Mouse (Mus musculus) CD4-positive, CD25-positive, alpha-beta regulatory T cell, adult 2 months (primary cell): ENCODE measurements around the gene Specc1.

ENCODE experiments used
- DNase-seq: peaks from one replicate; pipeline ENCODE4 v3.0.0-alpha.2; 2012; ENCODE audit warnings: low read depth, low spot score

Specc1 gene

DNA sequence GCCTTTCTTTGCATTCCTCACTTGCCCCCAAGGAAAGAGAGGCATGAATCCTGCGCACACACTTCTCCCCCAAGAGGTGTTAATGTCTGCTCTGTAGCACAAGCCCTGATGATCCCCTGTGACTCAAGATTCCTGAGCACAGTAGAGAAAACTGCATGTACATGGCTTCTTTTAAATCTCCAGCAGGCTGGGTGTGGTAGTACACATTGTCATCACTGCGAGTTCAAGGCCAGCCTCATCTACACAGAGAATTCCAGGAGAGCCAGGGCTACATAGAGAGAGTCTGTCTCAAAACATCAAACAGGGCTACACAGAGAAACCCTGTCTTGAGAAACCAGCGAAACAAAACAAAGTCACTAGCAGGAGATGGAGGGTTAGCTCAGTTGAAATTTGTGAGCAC is 211.6 kb downstream of the Specc1 start:
- no peak for DNase-seq

DNA sequence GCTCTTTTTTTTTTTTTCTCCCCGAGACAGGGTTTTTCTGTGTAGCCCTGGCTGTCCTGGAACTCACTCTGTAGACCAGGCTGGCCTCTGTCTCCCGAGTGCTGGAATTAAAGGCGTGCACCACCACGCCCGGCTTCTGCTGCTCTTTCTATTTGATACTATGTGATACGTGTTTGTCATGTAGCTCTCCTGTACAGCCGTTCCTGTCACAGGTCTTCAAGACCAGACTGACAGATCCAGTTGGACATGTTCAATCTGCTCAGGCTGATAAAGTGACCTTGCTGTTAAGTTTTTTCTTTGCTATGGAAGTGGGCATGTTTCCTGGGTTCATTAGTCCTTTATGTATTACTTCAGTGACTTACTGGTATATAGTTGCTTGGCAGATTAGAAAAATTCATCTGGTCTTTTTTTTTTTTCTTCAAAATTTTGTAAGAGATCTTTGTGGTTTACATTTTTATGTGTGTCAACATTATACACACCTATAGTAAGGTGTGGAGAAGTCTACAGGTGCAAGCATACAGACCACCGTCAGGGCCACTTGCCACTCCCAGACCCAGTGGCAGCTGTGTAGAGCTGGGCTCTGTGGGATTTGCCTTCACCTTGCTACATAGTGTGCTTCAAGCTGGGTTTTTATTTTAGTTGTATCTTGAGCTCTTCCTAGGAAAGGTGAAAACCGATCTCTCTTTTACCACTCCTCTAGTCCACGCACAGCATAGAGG is 221.0 kb downstream of the Specc1 start:
- no peak for DNase-seq

DNA sequence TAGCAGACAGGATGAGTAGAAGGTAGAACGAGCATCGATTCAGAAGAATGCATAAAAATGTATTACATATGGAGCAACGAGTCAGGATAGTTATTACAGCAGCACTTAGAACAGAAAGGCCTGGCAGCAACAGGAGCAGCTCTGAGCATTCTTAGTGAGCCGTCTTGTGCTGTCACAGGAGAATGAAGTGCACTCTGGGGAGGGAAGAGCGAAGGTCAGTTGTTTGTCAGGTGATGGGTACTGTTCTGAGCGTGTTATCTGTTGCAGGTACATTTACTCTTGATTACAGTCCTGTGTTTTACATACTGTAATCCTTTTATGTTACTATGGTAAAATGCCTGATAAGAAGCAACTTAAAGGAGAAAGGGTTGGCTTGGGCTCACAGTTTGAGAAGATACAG is 224.2 kb downstream of the Specc1 start:
- DNase-seq = no peak

DNA sequence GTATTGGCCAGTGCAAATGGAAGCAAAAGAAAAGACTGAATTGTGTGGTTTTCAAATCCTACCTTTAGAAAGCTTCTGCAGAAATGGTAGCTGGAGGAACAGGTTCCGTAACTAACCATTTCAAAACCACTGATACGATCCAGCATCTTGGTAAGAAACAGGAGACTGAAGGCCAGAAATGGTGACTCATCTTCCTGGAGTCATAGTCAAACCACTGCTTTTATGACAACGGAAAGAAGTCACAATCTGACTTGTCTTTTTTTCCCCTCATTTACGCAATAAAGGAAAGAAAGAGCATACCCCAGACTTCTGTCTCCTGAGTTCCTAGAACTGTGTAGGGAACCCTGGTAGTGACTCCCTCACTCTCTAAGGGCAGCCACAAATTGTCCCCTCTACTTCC is 228.3 kb downstream of the Specc1 start:
- peak; percentile 25 for DNase-seq

DNA sequence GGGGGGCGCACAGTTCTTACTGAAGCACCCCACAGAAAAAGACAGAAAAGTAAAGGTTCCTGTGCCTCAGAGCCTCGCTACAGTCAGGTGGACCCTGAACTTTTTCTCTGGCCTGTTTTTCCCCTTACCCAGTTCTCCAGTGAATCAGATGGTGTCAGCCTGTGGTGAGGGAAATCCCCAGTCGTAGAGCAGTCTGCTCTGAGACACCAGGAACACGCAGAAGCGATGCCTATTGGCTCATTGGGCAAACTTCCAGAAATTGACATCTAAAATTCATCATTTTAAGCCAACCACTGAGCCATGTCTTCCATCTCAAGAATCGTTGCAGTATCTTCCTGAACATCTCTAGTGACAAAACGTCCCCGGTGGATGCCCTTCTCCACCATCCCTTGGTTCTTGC is 230.5 kb downstream of the Specc1 start:
- DNase-seq = peak; percentile 58

DNA sequence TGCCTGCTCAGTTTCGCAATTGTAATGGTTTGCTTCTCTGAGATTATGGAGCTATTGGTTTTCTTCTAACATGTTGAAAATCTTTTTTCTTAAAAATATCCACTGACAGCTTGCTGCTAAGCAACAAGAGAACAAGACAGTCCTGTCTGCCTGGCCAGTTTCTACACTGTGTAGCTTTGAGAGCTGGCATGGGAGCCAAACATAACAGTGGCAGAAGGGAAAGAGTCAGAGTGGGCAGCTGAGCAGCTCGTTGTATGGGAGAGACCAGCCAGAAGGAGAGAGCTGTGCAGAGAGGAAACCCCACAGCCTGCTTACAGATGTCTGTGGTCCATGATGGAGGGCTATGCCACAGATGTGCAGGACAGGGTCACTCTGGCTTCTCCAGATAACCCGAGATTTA is 235.5 kb downstream of the Specc1 start:
- no peak for DNase-seq

DNA sequence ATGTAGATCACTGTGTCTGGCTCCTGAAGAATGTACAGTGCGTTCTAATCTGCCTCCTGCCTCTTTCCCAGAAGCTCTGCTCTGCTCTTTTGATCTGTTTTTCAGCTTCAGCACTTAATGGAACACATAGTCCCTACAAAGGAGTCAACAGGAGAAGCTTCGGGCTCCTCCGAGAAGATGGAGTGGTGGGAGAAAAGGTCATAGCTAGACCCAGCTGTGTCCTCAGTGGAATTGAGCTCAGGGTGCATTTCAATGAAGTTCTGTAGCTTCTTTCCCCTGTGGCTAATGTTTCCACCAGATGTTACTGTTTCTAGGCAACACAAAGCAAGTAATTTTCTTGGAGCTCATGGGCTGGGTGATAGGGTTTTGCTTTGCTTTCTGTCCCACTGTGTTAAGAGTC is 236.6 kb downstream of the Specc1 start:
- DNase-seq = no peak

DNA sequence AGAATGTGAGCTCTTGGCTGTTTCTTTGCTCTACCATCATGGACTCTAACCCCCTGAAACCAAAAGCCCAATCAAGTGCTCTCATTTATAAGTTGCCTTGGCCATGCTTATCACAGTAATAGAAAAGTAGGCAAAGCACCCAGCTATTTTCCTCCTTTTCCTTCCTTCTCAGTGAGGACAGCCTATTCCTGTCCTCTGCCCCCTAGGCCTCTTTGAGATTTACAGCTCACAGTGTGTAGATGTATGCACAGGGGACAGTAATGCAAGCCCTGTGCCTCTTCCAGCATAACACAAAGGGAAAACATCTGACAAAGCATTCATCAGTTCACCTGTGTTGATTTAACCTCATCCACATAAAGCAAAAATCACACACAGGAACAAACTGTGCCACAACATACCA is 237.7 kb downstream of the Specc1 start:
- DNase-seq = no peak

DNA sequence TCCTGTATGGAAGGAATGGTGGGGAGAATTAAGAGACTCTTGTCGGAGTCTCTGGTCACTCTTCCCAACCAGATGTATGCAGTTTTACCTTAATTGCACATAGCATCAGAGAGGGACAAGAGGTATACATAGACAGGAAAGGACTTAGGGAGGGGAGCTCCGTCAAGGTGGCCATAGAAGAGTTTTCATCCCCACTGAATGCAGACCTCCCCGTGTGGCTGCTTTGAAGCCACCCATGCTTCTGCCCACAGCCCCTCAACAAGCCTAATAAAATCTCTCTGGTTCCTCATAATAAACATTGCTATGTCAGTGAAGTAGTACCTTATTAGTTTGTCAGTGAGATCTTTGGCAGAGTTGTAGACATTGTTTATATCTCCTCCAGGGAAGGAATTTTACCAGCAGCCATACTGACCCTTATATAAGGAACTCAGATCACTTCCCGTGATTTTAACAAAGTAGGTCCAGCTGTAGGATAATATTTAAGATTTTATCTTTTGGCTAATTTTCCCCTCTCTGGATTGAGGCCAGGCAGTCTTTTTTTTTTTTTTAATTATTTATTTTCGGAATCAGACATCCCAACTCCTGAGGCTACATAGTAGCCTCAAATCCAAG is 244.4 kb downstream of the Specc1 start:
- DNase-seq = no peak

DNA sequence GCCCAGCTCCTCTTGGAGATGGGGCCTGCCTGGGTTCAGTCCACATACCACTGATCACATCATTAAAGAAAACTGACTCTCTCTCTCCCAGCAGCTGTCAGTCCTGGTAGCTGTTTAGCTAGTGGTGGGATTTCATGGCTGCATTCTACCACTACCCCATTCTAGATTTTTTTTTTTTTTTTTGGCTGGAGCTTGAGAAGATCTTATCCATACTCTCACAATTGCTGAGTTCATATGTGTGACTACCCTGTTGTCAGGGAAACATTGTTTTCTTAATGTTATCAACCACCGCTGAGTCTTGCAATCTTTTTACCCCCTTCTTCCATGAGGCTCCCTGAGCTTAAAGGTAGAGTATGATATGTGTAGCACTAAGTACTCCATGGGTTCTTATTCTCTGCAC is 246.1 kb downstream of the Specc1 start:
- DNase-seq = no peak

DNA sequence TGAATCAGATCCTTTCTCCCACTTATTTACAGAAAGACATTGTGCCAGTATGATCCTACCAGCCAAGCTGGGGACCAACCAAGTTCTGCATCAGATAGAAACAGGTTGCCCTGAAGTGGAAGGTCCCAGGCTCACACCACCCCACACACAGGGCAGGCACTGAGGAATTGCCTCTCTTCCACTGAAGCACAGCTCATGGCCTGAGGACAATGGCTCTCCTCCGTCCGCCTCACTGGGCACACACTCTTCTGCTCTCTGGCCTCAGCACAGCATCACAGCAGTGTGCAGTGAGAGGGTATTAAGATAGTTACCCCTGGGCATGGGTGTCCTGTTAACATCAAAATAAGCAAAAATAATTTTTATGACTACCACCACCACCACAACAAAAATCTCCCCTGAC is 252.5 kb downstream of the Specc1 start:
- DNase-seq = no peak

DNA sequence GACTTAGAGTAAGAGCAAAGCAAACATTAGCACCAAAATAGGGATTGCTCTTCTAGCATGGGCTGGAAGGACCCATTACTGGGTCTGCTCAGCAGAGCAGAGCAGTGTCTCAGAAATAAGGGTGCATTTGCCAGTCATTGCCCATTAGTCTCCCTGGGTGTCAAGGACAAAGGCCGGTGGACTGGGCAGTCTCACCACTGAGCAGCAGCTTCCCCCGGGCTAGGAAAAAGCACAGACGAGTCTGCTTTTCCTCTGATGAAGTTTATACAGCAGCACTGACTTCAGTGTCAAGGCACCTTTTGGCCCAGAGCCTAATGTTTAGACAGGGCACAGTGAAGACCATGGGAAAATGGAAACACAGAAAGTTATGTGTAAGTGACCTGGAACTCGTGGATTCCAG is 253.3 kb downstream of the Specc1 start:
- no peak for DNase-seq

DNA sequence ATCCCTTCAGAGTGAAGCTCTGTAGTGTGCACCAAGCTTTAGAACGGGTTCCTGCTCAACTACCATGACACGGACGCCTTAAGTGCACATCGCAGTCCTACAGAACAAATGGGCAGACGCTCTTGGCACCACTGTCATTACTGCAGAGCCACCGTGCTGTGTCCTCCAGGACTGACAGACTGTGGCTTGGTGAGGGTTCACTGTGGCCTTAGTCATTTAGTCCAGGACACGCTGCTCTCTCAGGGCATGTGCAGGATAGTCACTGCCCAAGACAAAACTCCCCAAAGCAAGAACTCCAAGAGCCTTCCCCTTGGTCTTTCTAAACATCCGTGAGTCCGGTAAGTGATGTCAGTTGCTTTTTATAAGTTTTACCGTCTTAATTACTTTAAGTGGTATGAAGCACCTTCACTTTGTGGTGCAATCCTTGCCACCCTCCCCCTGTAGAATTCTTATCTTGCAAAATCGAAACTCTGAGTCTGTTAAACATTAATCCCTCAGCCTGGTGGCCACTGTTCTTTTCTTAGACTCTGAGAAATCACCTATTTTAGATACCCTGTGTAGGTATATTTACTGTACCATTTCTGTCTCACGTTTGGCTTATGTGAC is 256.9 kb downstream of the Specc1 start:
- DNase-seq = no peak

DNA sequence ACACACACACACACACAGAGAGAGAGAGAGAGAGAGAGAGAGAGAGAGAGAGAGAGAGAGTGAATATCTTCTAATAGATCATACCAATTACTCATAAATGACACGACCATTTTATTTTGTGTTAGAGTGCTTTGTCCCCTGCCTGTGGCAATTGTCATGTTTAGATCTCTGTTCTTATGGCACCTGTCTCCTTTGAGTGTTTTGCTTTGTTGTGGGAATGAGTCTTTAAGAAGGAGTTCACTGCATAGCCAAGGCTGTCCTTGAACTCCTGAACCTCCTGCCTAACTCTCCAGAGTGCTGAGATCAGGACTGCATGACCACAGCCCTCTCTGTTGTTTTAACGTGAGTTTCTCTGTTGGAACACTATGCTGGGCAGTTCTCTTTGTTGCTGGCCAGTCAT is 258.5 kb downstream of the Specc1 start:
- no peak for DNase-seq

DNA sequence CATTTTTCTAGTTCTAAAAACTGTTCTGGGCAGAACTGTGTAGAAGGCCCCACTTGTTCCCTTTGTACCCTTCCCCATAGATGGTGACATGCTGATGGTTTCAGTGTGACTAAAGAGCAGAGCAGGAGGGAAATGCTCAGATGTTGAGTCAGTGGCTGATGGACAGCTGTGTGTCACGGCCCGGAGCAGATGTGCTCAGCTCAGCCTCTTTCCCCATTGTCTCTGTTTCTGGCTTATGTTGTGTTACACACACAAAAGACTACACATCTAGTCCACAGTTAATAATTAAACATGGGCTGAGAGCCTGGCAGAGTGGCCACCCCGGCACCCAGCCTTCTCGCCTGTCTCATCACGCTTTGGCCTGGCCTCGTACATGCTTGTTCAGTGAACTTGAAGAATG is 261.2 kb downstream of the Specc1 start:
- DNase-seq = no peak

DNA sequence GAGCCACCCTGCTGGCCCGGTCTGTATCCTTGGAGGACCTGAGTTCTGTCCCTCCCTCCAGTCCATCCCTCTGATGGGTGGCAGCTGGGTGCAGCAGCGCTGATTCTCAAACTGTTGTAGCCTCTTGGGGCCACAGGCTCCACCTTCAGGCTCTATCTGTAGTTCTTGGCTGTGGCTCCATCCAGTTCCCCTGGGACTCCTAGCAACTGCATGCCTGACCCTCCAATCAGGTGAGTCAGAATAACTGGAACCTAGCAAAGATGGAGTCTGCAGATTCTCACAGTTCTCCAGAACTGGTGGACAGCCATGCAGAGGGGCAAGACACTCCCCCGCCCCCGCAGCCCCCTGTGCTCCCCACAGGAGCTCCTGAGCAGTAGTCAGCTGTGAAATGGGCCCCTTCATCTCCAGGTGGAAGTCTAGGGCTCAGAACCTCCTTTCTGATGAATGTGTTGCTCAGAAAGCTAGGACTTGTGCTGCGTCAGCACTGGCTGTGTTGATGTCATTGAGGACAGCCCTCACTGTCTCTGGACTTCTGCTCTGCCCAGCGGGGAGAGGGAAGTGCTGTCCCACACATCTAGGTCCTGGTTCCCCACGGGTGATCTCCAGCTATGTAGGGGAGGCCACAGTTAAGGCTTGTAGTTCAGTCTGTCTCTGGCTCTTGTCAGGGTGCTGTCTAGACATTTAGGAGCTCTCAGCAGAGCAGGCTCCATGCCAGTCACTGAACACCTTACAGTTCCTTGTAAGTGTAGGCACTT is 264.4 kb downstream of the Specc1 start:
- no peak for DNase-seq

DNA sequence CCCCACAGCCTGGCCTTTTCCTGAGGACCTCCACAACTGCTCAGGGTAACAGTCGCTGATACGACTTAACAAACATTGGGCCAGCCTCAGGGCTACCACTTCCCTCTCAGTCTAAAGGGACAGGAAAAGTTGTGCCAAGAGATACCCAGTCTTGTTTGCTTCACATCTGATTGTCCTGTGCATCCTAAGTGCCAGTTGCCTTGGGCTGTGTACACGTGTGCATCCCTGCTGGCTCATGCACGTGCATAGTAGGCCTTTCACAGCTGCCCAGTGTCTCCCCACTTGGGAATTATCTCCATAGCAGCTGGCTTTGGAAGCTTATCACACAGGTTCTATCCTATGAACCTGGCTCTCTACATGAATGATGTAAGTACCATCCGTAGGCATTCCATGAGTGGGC is 266.9 kb downstream of the Specc1 start:
- DNase-seq = no peak

DNA sequence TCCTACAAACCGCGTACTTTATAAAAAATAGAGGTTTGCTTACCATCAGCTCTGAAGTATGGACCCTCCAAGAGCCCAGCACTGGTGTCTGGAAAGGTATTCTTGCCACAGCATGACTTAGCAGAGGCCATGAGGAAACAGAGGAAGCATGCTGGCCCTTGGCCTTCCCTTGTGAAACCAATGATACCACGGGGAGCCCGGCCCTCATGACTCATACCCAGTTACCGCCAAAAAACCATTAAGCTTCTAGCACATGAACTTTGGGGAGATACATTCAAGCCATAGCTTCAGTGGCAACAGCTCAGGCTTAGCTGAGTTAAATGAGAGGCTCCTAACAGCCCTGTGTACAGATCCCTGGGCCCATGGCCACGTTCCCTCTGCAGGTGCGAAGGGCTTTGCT is 267.4 kb downstream of the Specc1 start:
- DNase-seq = no peak

DNA sequence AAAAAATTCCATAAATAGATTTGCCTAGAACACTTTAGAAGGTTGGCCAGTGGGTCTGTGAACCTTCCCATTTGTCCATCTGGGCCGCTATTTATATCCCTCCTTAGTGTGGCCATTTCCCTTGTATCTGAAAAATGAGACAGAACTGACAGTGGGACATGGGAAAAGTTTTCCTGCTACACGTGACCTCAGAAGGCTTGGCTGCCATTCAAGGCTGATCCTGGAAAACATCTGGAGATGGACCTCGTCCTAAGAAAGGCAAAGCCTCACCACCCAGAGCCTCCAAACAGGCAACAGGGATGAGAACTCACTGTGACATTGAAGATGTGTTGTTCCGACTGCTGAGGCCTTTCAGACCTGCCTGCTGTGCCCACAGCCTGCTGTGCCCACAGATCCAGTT is 268.2 kb downstream of the Specc1 start:
- no peak for DNase-seq

DNA sequence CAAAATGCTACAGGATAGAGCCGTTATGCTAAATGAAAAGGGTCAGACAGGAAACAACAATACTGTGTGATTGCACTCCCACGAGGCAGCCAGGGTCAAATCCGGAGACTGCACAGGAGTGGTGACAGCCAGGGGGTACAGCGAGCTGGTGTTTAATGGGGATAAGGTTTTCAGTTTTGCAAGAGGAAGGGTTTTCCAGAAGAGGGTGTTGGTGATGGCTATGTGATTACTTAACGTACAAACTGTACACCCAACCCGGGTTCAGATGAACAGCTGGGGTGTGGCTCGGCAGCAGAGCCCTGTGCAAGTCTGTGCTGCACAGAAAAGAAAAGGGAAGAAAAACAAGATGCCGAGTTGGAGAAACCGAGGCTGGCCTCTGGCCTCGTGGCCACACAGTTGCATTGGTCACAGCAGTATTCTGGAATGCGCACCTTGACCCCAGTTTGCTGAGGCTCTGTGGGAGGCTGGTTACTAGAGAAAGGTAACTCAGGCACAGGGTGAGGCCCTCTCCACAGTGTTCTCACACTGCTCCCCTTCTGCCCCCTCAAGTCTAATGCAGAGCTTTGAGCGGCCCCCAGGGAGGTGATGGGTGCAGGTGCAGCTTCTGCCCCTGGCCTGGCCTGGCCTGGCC is 284.2 kb downstream of the Specc1 start:
- DNase-seq = no peak

DNA sequence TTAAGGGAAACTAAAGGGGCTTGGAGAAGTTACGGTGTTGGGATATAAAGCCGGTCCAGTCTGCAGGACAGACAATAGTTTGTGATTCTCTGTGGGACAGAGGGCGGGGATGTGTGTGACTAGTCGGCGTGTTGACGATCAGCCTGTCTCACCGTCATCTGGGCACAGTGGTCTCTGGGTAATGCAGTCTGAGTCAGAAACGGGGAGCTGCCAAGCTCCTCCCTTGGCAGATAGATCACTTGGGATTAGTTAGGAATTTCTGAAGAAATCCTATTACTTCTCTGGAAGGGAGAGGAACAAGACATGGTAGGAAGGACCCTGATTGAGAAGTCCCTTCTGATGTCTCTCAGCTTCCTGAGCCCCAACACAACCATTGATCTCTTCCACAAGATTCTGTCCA is 287.3 kb downstream of the Specc1 start:
- no peak for DNase-seq

DNA sequence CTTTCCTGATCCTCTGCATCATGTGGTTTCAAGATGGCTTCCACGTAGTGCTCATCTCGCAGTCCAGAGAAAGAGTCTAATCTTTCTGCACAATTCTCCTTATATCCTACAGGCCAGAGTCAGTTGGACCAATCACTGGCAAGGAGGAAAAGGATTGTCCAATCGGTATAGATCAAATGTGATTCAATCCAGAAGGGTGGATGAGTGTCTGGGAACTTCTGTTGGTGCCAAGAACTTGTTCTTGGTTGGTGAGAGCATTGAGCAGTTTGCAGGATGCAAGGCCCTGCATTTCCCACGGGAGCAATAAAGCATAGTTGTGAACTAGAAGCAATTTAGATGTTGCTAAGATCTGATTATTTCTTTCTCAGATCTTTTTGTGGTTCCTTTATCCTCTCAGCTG is 287.9 kb downstream of the Specc1 start:
- no peak for DNase-seq
